Comparison of ENCODE assay signal across 8 mouse cellular contexts in genomic region chr5:114813525-114814181, GRCm38 (mm10). TPM values are rescaled to one million over a fixed set of nuclear protein-coding genes. Genes with fewer than 3 reads are reported as not detected.
DNase-seq lines count a peak whose midpoint lies in the region; ATAC-seq lines count a peak whose summit lies in the region.

No protein-coding gene starts in this region.

- no peaks in the 10 kb centered on the region for H3K4me1 ChIP-seq in heart, embryonic 11.5 days (ENCODE audit: control insufficient read depth, insufficient read depth, low read length)
- H3K4me1 ChIP-seq in kidney, embryonic 16.5 days (ENCODE audit: insufficient read depth, low read length) = peaks cover 7% of the 10 kb centered on the region; the same call in 1 of the 2 replicates
- peaks cover 53% of the 10 kb centered on the region for H3K4me1 ChIP-seq in liver, embryonic 12.5 days

- peak overlapping the region; percentile 84 for H3K4me3 ChIP-seq in heart, embryonic 11.5 days (ENCODE audit: low read depth, low read length)
- H3K4me3 ChIP-seq in kidney, embryonic 16.5 days (ENCODE audit: low read length) = peak overlapping the region; percentile 97
- H3K4me3 ChIP-seq in liver, embryonic 12.5 days = peak overlapping the region; percentile 86

- WGBS in heart, embryonic 11.5 days (ENCODE audit: insufficient replicate concordance) = under 1% methylated on average over 48 of the region's 50 CpGs
- under 1% methylated on average over 50 of the region's 50 CpGs for WGBS in kidney, embryonic 16.5 days
- 0% methylated on average over 50 of the region's 50 CpGs for WGBS in liver, embryonic 12.5 days (ENCODE audit: insufficient replicate concordance)

- peak overlapping the region; percentile 46; the same call in 1 of the 2 replicates for H3K27ac ChIP-seq in heart, embryonic 11.5 days (ENCODE audit: low read depth, low read length)
- peak overlapping the region; percentile 82 for H3K27ac ChIP-seq in kidney, embryonic 16.5 days (ENCODE audit: low read length)
- peak overlapping the region; percentile 81 for H3K27ac ChIP-seq in liver, embryonic 12.5 days

- no peaks in the 10 kb centered on the region for H3K27me3 ChIP-seq in heart, embryonic 11.5 days (ENCODE audit: control insufficient read depth, insufficient read depth, low read length)
- H3K27me3 ChIP-seq in kidney, embryonic 16.5 days (ENCODE audit: insufficient read depth, low read length) = no peaks in the 10 kb centered on the region
- H3K27me3 ChIP-seq in liver, embryonic 12.5 days (replicated peaks) = no peaks in the 10 kb centered on the region
- no peaks in the 10 kb centered on the region for H3K27me3 ChIP-seq in splenic B cell, adult 2 months (ENCODE audit: control insufficient read depth, insufficient read depth, low read length, poor library complexity, severe bottlenecking)

- DNase-seq in B cell, adult 2 months = peak; percentile 85 to 86
- peak; percentile 97 for DNase-seq in brain, adult 2 months (ENCODE audit: low read depth, low spot score)
- peak; percentile 90 for DNase-seq in naive thymus-derived CD4-positive, alpha-beta T cell, adult 2 months (ENCODE audit: low read depth)
- peak; percentile 87 for DNase-seq in splenic B cell, adult 2 months (ENCODE audit: low read depth, low spot score)

- ATAC-seq in erythroblast, adult 5-6 weeks (replicated peaks; ENCODE audit: low FRiP score, poor library complexity, severe bottlenecking) = peak; percentile 77
- peak; percentile 88 for ATAC-seq in heart, embryonic 11.5 days (replicated peaks; ENCODE audit: insufficient number of reproducible peaks, low FRiP score, low TSS enrichment)
- ATAC-seq in kidney, embryonic 16.5 days (ENCODE audit: low FRiP score, low TSS enrichment) = peak; percentile 95
- peak; percentile 83 for ATAC-seq in liver, embryonic 12.5 days

- no peaks in the 10 kb centered on the region for H3K9me3 ChIP-seq in heart, embryonic 11.5 days (replicated peaks; ENCODE audit: control insufficient read depth, low read length)
- H3K9me3 ChIP-seq in kidney, embryonic 16.5 days (ENCODE audit: low read length) = no peaks in the 10 kb centered on the region
- H3K9me3 ChIP-seq in liver, embryonic 12.5 days (replicated peaks) = no peaks in the 10 kb centered on the region

- H3K9ac ChIP-seq in heart, embryonic 11.5 days (ENCODE audit: low read depth, low read length) = peak overlapping the region; percentile 84
- H3K9ac ChIP-seq in kidney, embryonic 16.5 days (replicated peaks; ENCODE audit: low read length) = peak overlapping the region; percentile 85
- peak overlapping the region; percentile 84 for H3K9ac ChIP-seq in liver, embryonic 12.5 days

- peak overlapping the region; percentile 73 for H3K4me2 ChIP-seq in heart, embryonic 11.5 days
- H3K4me2 ChIP-seq in kidney, embryonic 16.5 days (replicated peaks; ENCODE audit: low read depth, low read length) = peak overlapping the region; percentile 63
- peak overlapping the region; percentile 81 for H3K4me2 ChIP-seq in liver, embryonic 12.5 days

- no peaks in the 10 kb centered on the region for H3K36me3 ChIP-seq in heart, embryonic 11.5 days (ENCODE audit: control insufficient read depth, insufficient read depth, low read length)
- peaks cover 6% of the 10 kb centered on the region; the same call in 1 of the 2 replicates for H3K36me3 ChIP-seq in kidney, embryonic 16.5 days (ENCODE audit: insufficient read depth, low read length)
- H3K36me3 ChIP-seq in liver, embryonic 12.5 days = peaks cover 18% of the 10 kb centered on the region; the same call in 1 of the 2 replicates
- peaks cover 3% of the 10 kb centered on the region; the same call in 1 of the 2 replicates for H3K36me3 ChIP-seq in splenic B cell, adult 2 months (ENCODE audit: control insufficient read depth, insufficient read depth, low read length, poor library complexity, severe bottlenecking)

RNA-seq across cellular contexts. Expression of gene 1500011B03Rik, which starts 9.6 kb away (rescaled TPM):
- 16.7 and 24.8 TPM in 2 replicates for total RNA-seq in erythroblast, adult 5-6 weeks (2015; ENCODE audit: low replicate concordance)
- 2.4 and 10.7 TPM in 2 replicates for total RNA-seq in erythroblast, adult 5-6 weeks (2017; ENCODE audit: low replicate concordance)
- polyA plus RNA-seq in heart, embryonic 11.5 days (2014; fragmentation: Nextera tagmentation; extraction: Ambion mirVana) = 62.7 and 63.7 TPM in 2 replicates
- 105 and 111 TPM in 2 replicates for polyA plus RNA-seq in kidney, embryonic 16.5 days (2015; fragmentation: Nextera tagmentation; extraction: Ambion mirVana)
- 37.4 and 41.8 TPM in 2 replicates for polyA plus RNA-seq in liver, embryonic 12.5 days (2016; fragmentation: Nextera tagmentation; extraction: Ambion mirVana)

RNA-seq across cellular contexts. Expression of gene Git2, which starts 38.3 kb away (rescaled TPM):
- total RNA-seq in erythroblast, adult 5-6 weeks (2015; ENCODE audit: low replicate concordance) = 21.3 and 70.1 TPM in 2 replicates
- 20.7 and 57.7 TPM in 2 replicates for total RNA-seq in erythroblast, adult 5-6 weeks (2017; ENCODE audit: low replicate concordance)
- 28.9 and 30.6 TPM in 2 replicates for polyA plus RNA-seq in heart, embryonic 11.5 days (2014; fragmentation: Nextera tagmentation; extraction: Ambion mirVana)
- polyA plus RNA-seq in kidney, embryonic 16.5 days (2015; fragmentation: Nextera tagmentation; extraction: Ambion mirVana) = 45.7 and 50.1 TPM in 2 replicates
- polyA plus RNA-seq in liver, embryonic 12.5 days (2016; fragmentation: Nextera tagmentation; extraction: Ambion mirVana) = 28.1 and 28.3 TPM in 2 replicates

RNA-seq across cellular contexts. Expression of gene Ankrd13a, which starts 39.2 kb away (rescaled TPM):
- total RNA-seq in erythroblast, adult 5-6 weeks (2015; ENCODE audit: low replicate concordance) = 81.3 and 90.3 TPM in 2 replicates
- 83.4 and 98.1 TPM in 2 replicates for total RNA-seq in erythroblast, adult 5-6 weeks (2017; ENCODE audit: low replicate concordance)
- 37.6 and 39.7 TPM in 2 replicates for polyA plus RNA-seq in heart, embryonic 11.5 days (2014; fragmentation: Nextera tagmentation; extraction: Ambion mirVana)
- 15.6 and 33.9 TPM in 2 replicates for polyA plus RNA-seq in kidney, embryonic 16.5 days (2015; fragmentation: Nextera tagmentation; extraction: Ambion mirVana)
- 85.2 and 87.5 TPM in 2 replicates for polyA plus RNA-seq in liver, embryonic 12.5 days (2016; fragmentation: Nextera tagmentation; extraction: Ambion mirVana)

RNA-seq across cellular contexts. Expression of gene 4930519G04Rik, which starts 39.8 kb away (rescaled TPM):
- not detected in 2 replicates for total RNA-seq in erythroblast, adult 5-6 weeks (2015; ENCODE audit: low replicate concordance)
- total RNA-seq in erythroblast, adult 5-6 weeks (2017; ENCODE audit: low replicate concordance) = not detected in 2 replicates
- polyA plus RNA-seq in heart, embryonic 11.5 days (2014; fragmentation: Nextera tagmentation; extraction: Ambion mirVana) = not detected in 2 replicates
- not detected in 2 replicates for polyA plus RNA-seq in kidney, embryonic 16.5 days (2015; fragmentation: Nextera tagmentation; extraction: Ambion mirVana)
- not detected in 2 replicates for polyA plus RNA-seq in liver, embryonic 12.5 days (2016; fragmentation: Nextera tagmentation; extraction: Ambion mirVana)

RNA-seq across cellular contexts. Expression of gene Gm9936, which starts 44.8 kb away (rescaled TPM):
- not detected in 2 replicates for total RNA-seq in erythroblast, adult 5-6 weeks (2015; ENCODE audit: low replicate concordance)
- total RNA-seq in erythroblast, adult 5-6 weeks (2017; ENCODE audit: low replicate concordance) = not detected in 2 replicates
- polyA plus RNA-seq in heart, embryonic 11.5 days (2014; fragmentation: Nextera tagmentation; extraction: Ambion mirVana) = not detected in 2 replicates
- polyA plus RNA-seq in kidney, embryonic 16.5 days (2015; fragmentation: Nextera tagmentation; extraction: Ambion mirVana) = not detected in 2 replicates
- polyA plus RNA-seq in liver, embryonic 12.5 days (2016; fragmentation: Nextera tagmentation; extraction: Ambion mirVana) = not detected in 2 replicates

Comparison
In these comparisons a context has a peak if more than half of its experiments do, and no peak if none do; other contexts are left out.
1. Peak in every context shown above with its lines: DNase-seq, ATAC-seq, H3K4me3 ChIP-seq and H3K27ac ChIP-seq.